In the genomic region with DNA sequence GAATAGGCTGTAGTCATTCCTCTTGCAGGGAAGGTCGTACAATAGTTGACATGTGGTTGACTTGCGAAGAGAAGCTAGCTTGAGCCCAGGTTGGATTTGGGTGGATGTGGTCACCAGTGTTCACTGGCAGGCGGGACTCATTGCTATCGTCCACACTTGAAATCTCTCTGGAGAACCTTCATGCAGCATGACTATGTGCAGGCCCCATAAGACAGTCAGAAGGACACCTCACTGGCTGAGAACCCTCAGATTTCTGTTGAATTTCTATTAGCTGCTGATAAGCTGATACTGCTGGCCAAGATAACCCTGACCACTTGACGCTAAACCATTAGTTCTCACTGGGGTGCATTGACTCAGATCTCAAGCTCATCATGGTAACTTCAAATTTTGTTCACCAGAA, we compare ENCODE assay signal across 23 mouse cellular contexts. TPM values are rescaled to one million over a fixed set of nuclear protein-coding genes. Genes with fewer than 3 reads are reported as not detected.
DNase-seq lines count a peak whose midpoint lies in the region; ATAC-seq and TF ChIP-seq lines count a peak whose summit lies in the region.
"Had no signal": no experiment of that assay in that cellular context is flagged by ENCODE, and none has a peak within 500 bp of the region (broad histone marks: within the 10 kb centered on the region; RNA-seq: fewer than 3 reads in every experiment).

No protein-coding gene starts in this region.

- TF ChIP-seq CTCF in MEL (IDR thresholded peaks at IDR 0.05 in 2 of 3, conservative IDR thresholded peaks at IDR 0.05 in 1 of 3; ENCODE audit: control insufficient read depth in 1 of 3, insufficient read depth in 1 of 3, low read depth in 2 of 3, low read length in 3 of 3, poor library complexity in 1 of 3, severe bottlenecking in 1 of 3): no peak

- no peaks in the 10 kb centered on the region for H3K27me3 ChIP-seq in heart, embryonic 10.5 days (ENCODE audit: insufficient read depth, poor library complexity, severe bottlenecking)
- H3K27me3 ChIP-seq in intestine, embryonic 14.5 days (replicated peaks; ENCODE audit: control insufficient read depth, insufficient read depth, low read length): no peaks in the 10 kb centered on the region
- no peaks in the 10 kb centered on the region for H3K27me3 ChIP-seq in intestine, embryonic 15.5 days (replicated peaks)
- no peaks in the 10 kb centered on the region for H3K27me3 ChIP-seq in MEL (ENCODE audit: control insufficient read depth in 1 of 2, insufficient read depth in 2 of 2, low read length in 2 of 2)
- H3K27me3 ChIP-seq: CH12.LX, Patski had no signal

- ATAC-seq in intestine, embryonic 14.5 days (replicated peaks; ENCODE audit: low FRiP score, low TSS enrichment, low read depth): no peak
- no peak for ATAC-seq in intestine, embryonic 15.5 days
- ATAC-seq: activated CD4-positive, CD25-positive, alpha-beta regulatory T cell, adult 4 months; CD4-positive, CD25-positive, alpha-beta regulatory T cell, adult 4 months; Patski had no signal

- intact Hi-C loops in heart, postnatal 10 days (cut with DNase I): no loop called here
- intact Hi-C loops in heart, postnatal 25 days (cut with DNase I): loop anchor here (2.0 kb wide), 1 partner anchor 13 kb away; no protein-coding TSS in a partner anchor

- DNase-seq in heart, adult 11 months: peak; percentile 58
- DNase-seq in heart, postnatal 10 days: no peak
- peak; percentile 61 for DNase-seq in heart, embryonic 10.5 days (ENCODE audit: low spot score)
- no peak for DNase-seq in heart, postnatal 25 days (ENCODE audit: low spot score)
- peak; percentile 44 for DNase-seq in intestine, embryonic 14.5 days (ENCODE audit: low spot score)
- no peak for DNase-seq in MEL (ENCODE audit: low read depth, low spot score)
- DNase-seq in adrenal gland, postnatal 10 days: no peak
- DNase-seq: adrenal gland, adult 2 months; adrenal gland, adult 8-10 months; adrenal gland, postnatal 14 days; adrenal gland, postnatal 25 days; adrenal gland, postnatal 36 days; B cell, adult 2 months; cerebellum, adult 11 months; cerebellum, adult 11-12 months; cerebellum, adult 18-20 months; cerebellum, adult 2 months had no signal

- no peak overlapping the region for H3K27ac ChIP-seq in heart, embryonic 10.5 days
- H3K27ac ChIP-seq in intestine, embryonic 14.5 days (ENCODE audit: low read depth): no peak overlapping the region
- H3K27ac ChIP-seq in intestine, embryonic 15.5 days: no peak overlapping the region
- H3K27ac ChIP-seq in MEL (ENCODE audit: control insufficient read depth, low read depth, low read length): no peak overlapping the region

- peaks cover 52% of the 10 kb centered on the region for H3K79me2 ChIP-seq in MEL (ENCODE audit: control insufficient read depth, insufficient read depth, low read length, poor library complexity)

- H3K4me2 ChIP-seq in intestine, embryonic 14.5 days (ENCODE audit: low read length): no peak overlapping the region
- H3K4me2 ChIP-seq in intestine, embryonic 15.5 days (replicated peaks): no peak overlapping the region

- no peak for TF ChIP-seq EP300 in MEL (IDR thresholded peaks at IDR 0.05; ENCODE audit: low read depth in 1 of 2, low read length in 2 of 2)

- no peaks in the 10 kb centered on the region for H3K9me3 ChIP-seq in heart, embryonic 10.5 days
- H3K9me3 ChIP-seq in intestine, embryonic 14.5 days (ENCODE audit: control insufficient read depth, low read length): no peaks in the 10 kb centered on the region
- no peaks in the 10 kb centered on the region for H3K9me3 ChIP-seq in intestine, embryonic 15.5 days
- no peaks in the 10 kb centered on the region for H3K9me3 ChIP-seq in MEL (replicated peaks; ENCODE audit: insufficient read depth, low read length)
- H3K9me3 ChIP-seq: G1E had no signal

- 71% methylated on average over 5 of the region's 5 CpGs for WGBS in heart, embryonic 10.5 days
- 80% methylated on average over 5 of the region's 5 CpGs for WGBS in intestine, embryonic 14.5 days
- WGBS in intestine, embryonic 15.5 days: 76% methylated on average over 5 of the region's 5 CpGs

- no peak for TF ChIP-seq POLR2A in MEL (IDR thresholded peaks at IDR 0.05; ENCODE audit: control insufficient read depth in 1 of 2, insufficient read depth in 1 of 2, low read depth in 1 of 2, low read length in 2 of 2, poor library complexity in 1 of 2)

- peaks cover 22% of the 10 kb centered on the region for H3K4me1 ChIP-seq in heart, embryonic 10.5 days
- peaks cover 10% of the 10 kb centered on the region for H3K4me1 ChIP-seq in intestine, embryonic 14.5 days (replicated peaks; ENCODE audit: control insufficient read depth, insufficient read depth, low read length)
- H3K4me1 ChIP-seq in intestine, embryonic 15.5 days (replicated peaks): peaks cover 11% of the 10 kb centered on the region
- peaks cover 42 to 55% of the 10 kb centered on the region in 2 experiments for H3K4me1 ChIP-seq in MEL (ENCODE audit: control insufficient read depth in 1 of 2, insufficient read depth in 2 of 2, low read length in 2 of 2)

- H3K36me3 ChIP-seq in heart, embryonic 10.5 days: no peaks in the 10 kb centered on the region
- H3K36me3 ChIP-seq in intestine, embryonic 14.5 days (ENCODE audit: control insufficient read depth, insufficient read depth, low read length): no peaks in the 10 kb centered on the region
- no peaks in the 10 kb centered on the region for H3K36me3 ChIP-seq in intestine, embryonic 15.5 days
- peaks cover 0 to 67% of the 10 kb centered on the region in 2 experiments; a peak in 2 of 4 replicates for H3K36me3 ChIP-seq in MEL (ENCODE audit: control insufficient read depth in 1 of 2, insufficient read depth in 2 of 2, low read length in 2 of 2)
- H3K36me3 ChIP-seq: G1E had no signal

- no peak overlapping the region for H3K9ac ChIP-seq in intestine, embryonic 14.5 days (ENCODE audit: low read length)
- H3K9ac ChIP-seq in intestine, embryonic 15.5 days: no peak overlapping the region
- H3K9ac ChIP-seq in MEL (ENCODE audit: control insufficient read depth, low read depth, low read length, poor library complexity, severe bottlenecking): no peak overlapping the region

- no peak overlapping the region for H3K4me3 ChIP-seq in heart, embryonic 10.5 days
- no peak overlapping the region for H3K4me3 ChIP-seq in intestine, embryonic 14.5 days (ENCODE audit: low read depth, low read length)
- no peak overlapping the region for H3K4me3 ChIP-seq in intestine, embryonic 15.5 days (replicated peaks)
- no peak overlapping the region for H3K4me3 ChIP-seq in MEL (ENCODE audit: control insufficient read depth in 1 of 2, insufficient read depth in 1 of 2, low read depth in 2 of 2, low read length in 2 of 2)

- TF ChIP-seq RAD21 in MEL (IDR thresholded peaks at IDR 0.05; ENCODE audit: low read depth, low read length): no peak

TF ChIP-seq in MEL, 35 proteins besides CTCF, POLR2A, EP300 and RAD21:
- TF ChIP-seq ETS1 (IDR thresholded peaks at IDR 0.05; ENCODE audit: low read depth, low read length) (no peak), BHLHE40 (IDR thresholded peaks at IDR 0.05; ENCODE audit: borderline replicate concordance, low read depth, low read length) (no peak), POLR2AphosphoS5 (IDR thresholded peaks at IDR 0.05; ENCODE audit: borderline replicate concordance, low read depth, low read length) (no peak), TBP (IDR thresholded peaks at IDR 0.05; ENCODE audit: low read depth, low read length) (no peak), MXI1 (IDR thresholded peaks at IDR 0.05; ENCODE audit: low read depth, low read length) (no peak), HCFC1 (IDR thresholded peaks at IDR 0.05; ENCODE audit: low read depth, low read length) (no peak), GATA1 (IDR thresholded peaks at IDR 0.05; ENCODE audit: low read depth, low read length) (peak; percentile 25; the same call in 1 of the 2 replicates), MAZ (IDR thresholded peaks at IDR 0.05; ENCODE audit: low read depth, low read length) (no peak), RCOR1 (IDR thresholded peaks at IDR 0.05; ENCODE audit: low read depth, low read length) (no peak), ZNF384 (IDR thresholded peaks at IDR 0.05; ENCODE audit: low read depth, low read length) (peak; percentile 33; the same call in 1 of the 2 replicates), NRF1 (IDR thresholded peaks at IDR 0.05; ENCODE audit: insufficient read depth, low read depth, low read length, poor library complexity, severe bottlenecking) (no peak), KAT2A (conservative IDR thresholded peaks at IDR 0.05; ENCODE audit: low read depth, low read length) (no peak)

RNA-seq across cellular contexts. Expression of a gene that starts 5.7 kb away (rescaled TPM):
- 10 to 100 TPM; 63.9 to 66.8 TPM for total RNA-seq in heart, postnatal 10 days (2021)
- 60.0 and 60.9 TPM in 2 replicates for polyA plus RNA-seq in heart, embryonic 10.5 days (2016; fragmentation: Nextera tagmentation; extraction: Ambion mirVana)
- 10 to 100 TPM; 44.5 TPM for total RNA-seq in heart, postnatal 25 days (2021)
- 140 and 144 TPM in 2 replicates for polyA plus RNA-seq in intestine, embryonic 14.5 days (2014; fragmentation: Nextera tagmentation; extraction: Ambion mirVana)
- 144 and 147 TPM in 2 replicates for polyA plus RNA-seq in intestine, embryonic 15.5 days (2015; fragmentation: Nextera tagmentation; extraction: Ambion mirVana)
- 13.1 and 16.8 TPM in 2 replicates for total RNA-seq in MEL (2012; rRNA removed)
- 10 to 100 TPM in 1 of 2 experiments, not detected in 1; 44.0 TPM for polyA plus RNA-seq in MEL (2012; ENCODE audit: insufficient read depth in 1 of 2, insufficient read length in 2 of 2, low read depth in 1 of 2, low replicate concordance in 2 of 2, missing spikeins in 1 of 2)
- 10 to 100 TPM; 85.5 to 86.4 TPM for total RNA-seq in adrenal gland, postnatal 10 days (2021)
- polyA plus RNA-seq: G1E had no signal

Comparison
In these comparisons a context has a peak if more than half of its experiments do, and no peak if none do; other contexts are left out.
1. DNase-seq: peak in heart, adult 11 months (single experiment), heart, embryonic 10.5 days (single experiment) and intestine, embryonic 14.5 days (single experiment); none in heart, postnatal 10 days (0 of 2), heart, postnatal 25 days (single experiment), MEL (single experiment) and adrenal gland, postnatal 10 days (single experiment).